Mouse (Mus musculus): ENCODE data around the gene Ccdc51. TPM values are rescaled to one million over a fixed set of nuclear protein-coding genes. Genes with fewer than 3 reads are reported as not detected.

Gene Ccdc51
- polyA plus RNA-seq, 1 experiment from 2014 or later = 15.3 TPM

Other genes with a start within 250 kb of the Ccdc51 start
- gene Slc26a6, start 229.2 kb upstream of the Ccdc51 start, polyA plus RNA-seq (2016; fragmentation: Nextera tagmentation; extraction: Ambion mirVana) = 6.9 and 9.0 TPM in 2 replicates
- gene Tmem89, start 167.9 kb upstream of the Ccdc51 start, polyA plus RNA-seq (2016; fragmentation: Nextera tagmentation; extraction: Ambion mirVana) = not detected in 2 replicates
- gene Uqcrc1, start 145.9 kb upstream of the Ccdc51 start, polyA plus RNA-seq (2016; fragmentation: Nextera tagmentation; extraction: Ambion mirVana) = 384 and 405 TPM in 2 replicates
- gene Col7a1, start 128.9 kb upstream of the Ccdc51 start, polyA plus RNA-seq (2016; fragmentation: Nextera tagmentation; extraction: Ambion mirVana) = 0.31 and 0.68 TPM in 2 replicates
- 0.11 TPM in 1 of 2 replicates, not detected in the other for gene Ucn2, start 96.5 kb upstream of the Ccdc51 start, polyA plus RNA-seq (2016; fragmentation: Nextera tagmentation; extraction: Ambion mirVana)
- gene Pfkfb4, start 90.7 kb upstream of the Ccdc51 start, polyA plus RNA-seq (2016; fragmentation: Nextera tagmentation; extraction: Ambion mirVana) = 3.4 and 4.4 TPM in 2 replicates
- gene Shisa5, start 43.9 kb upstream of the Ccdc51 start, polyA plus RNA-seq (2016; fragmentation: Nextera tagmentation; extraction: Ambion mirVana) = 19.0 and 21.5 TPM in 2 replicates
- gene Trex1, start 22.8 kb upstream of the Ccdc51 start, polyA plus RNA-seq (2016; fragmentation: Nextera tagmentation; extraction: Ambion mirVana) = 8.8 and 9.1 TPM in 2 replicates
- gene Atrip, start 8.4 kb upstream of the Ccdc51 start, polyA plus RNA-seq (2016; fragmentation: Nextera tagmentation; extraction: Ambion mirVana) = 18.6 and 19.4 TPM in 2 replicates
- gene Tma7, start 94 bp downstream of the Ccdc51 start, polyA plus RNA-seq (2016; fragmentation: Nextera tagmentation; extraction: Ambion mirVana) = 522 and 538 TPM in 2 replicates
- gene Plxnb1, start 12.9 kb downstream of the Ccdc51 start, polyA plus RNA-seq (2016; fragmentation: Nextera tagmentation; extraction: Ambion mirVana) = 4.9 TPM in 2 replicates
- not detected in 2 replicates for gene Fbxw21, start 79.5 kb downstream of the Ccdc51 start, polyA plus RNA-seq (2016; fragmentation: Nextera tagmentation; extraction: Ambion mirVana)
- gene Fbxw13, start 113.5 kb downstream of the Ccdc51 start, polyA plus RNA-seq (2016; fragmentation: Nextera tagmentation; extraction: Ambion mirVana) = not detected in 2 replicates
- gene Fbxw20, start 152.3 kb downstream of the Ccdc51 start, polyA plus RNA-seq (2016; fragmentation: Nextera tagmentation; extraction: Ambion mirVana) = not detected in 2 replicates
- gene Fbxw14, start 205.2 kb downstream of the Ccdc51 start, polyA plus RNA-seq (2016; fragmentation: Nextera tagmentation; extraction: Ambion mirVana) = 0.33 TPM in 1 of 2 replicates, not detected in the other